Mouse (Mus musculus) embryonic facial prominence, embryonic 15.5 days (tissue): ENCODE results near the gene Tex35. TPM values are rescaled to one million over a fixed set of nuclear protein-coding genes. Genes with fewer than 3 reads are reported as not detected.
A peak's percentile ranks its signal among the peaks of the same experiment; 100 is the strongest.

Experiments used
- ATAC-seq: fragments of 200-750 bp; cut with Nextera tagmentation; 2 replicates; pipeline ENCODE4 v1.8.0; 2017; ENCODE audit warnings: low read depth, moderate TSS enrichment; ENCODE audit not compliant: insufficient number of reproducible peaks, low FRiP score, low TSS enrichment
- H3K27ac ChIP-seq: fragments of 300-500 bp; sonication (generic); replicated peaks from 2 replicates; pipeline ENCODE4 v1.5.1; 2015; ENCODE audit warnings: mild to moderate bottlenecking, inconsistent platforms
- H3K27me3 ChIP-seq: fragments of 300-500 bp; sonication (generic); 2 replicates; pipeline ENCODE4 v1.6.1; 2015; ENCODE audit warnings: inconsistent platforms
- H3K36me3 ChIP-seq: fragments of 300-500 bp; sonication (generic); 2 replicates; pipeline ENCODE4 v1.6.1; 2015; ENCODE audit warnings: mild to moderate bottlenecking, inconsistent platforms
- H3K4me1 ChIP-seq: fragments of 300-500 bp; sonication (generic); 2 replicates; pipeline ENCODE4 v1.6.1; 2015; ENCODE audit warnings: inconsistent platforms
- H3K4me2 ChIP-seq: fragments of 300-500 bp; sonication (generic); replicated peaks from 2 replicates; pipeline ENCODE4 v1.6.1; 2015; ENCODE audit warnings: mild to moderate bottlenecking, inconsistent platforms
- H3K4me3 ChIP-seq: fragments of 300-500 bp; sonication (generic); replicated peaks from 2 replicates; pipeline ENCODE4 v1.5.1; 2015; ENCODE audit warnings: mild to moderate bottlenecking, inconsistent platforms
- H3K9ac ChIP-seq: fragments of 300-500 bp; sonication (generic); 2 replicates; pipeline ENCODE4 v1.6.1; 2015; ENCODE audit warnings: inconsistent platforms
- H3K9me3 ChIP-seq: fragments of 300-500 bp; sonication (generic); replicated peaks from 2 replicates; pipeline ENCODE4 v1.6.1; 2016; ENCODE audit warnings: inconsistent platforms
- whole genome bisulfite sequencing: fragments of 180-500 bp; shearing (Covaris S2); methylation state at CpG from one replicate; pipeline ENCODE4 v1.1.7; 2015; 5-methylcytosine and 5-hydroxymethylcytosine counted together
- polyA plus RNA-seq: library from polyadenylated mRNA; unstranded; fragments of >200 nt; fragmentation: Nextera tagmentation; extraction: Ambion mirVana; gene quantifications from 2 replicates; pipeline ENCODE4 v1.2.1, GENCODE M21; 2015

The Tex35 gene
- not detected in 2 replicates for polyA plus RNA-seq

- H3K27me3 ChIP-seq: no peaks in the 10 kb centered on the region
- 84% methylated on average over 4 of the region's 4 CpGs for WGBS
- no peaks in the 10 kb centered on the region; the same call in 1 of the 2 replicates for H3K4me1 ChIP-seq
- H3K27ac ChIP-seq: no peak within 1 kb of the TSS
- H3K9me3 ChIP-seq: no peaks in the 10 kb centered on the region
- H3K36me3 ChIP-seq: no peaks in the 10 kb centered on the region
- H3K4me3 ChIP-seq: no peak within 1 kb of the TSS
- no peak within 1 kb of the TSS for H3K9ac ChIP-seq
- no peak for ATAC-seq
- no peak within 1 kb of the TSS for H3K4me2 ChIP-seq
Measured at GRCm38 (mm10) chr1:157108580-157108979, at the start of gene Tex35. Tex35 (minus strand) TSS chr1:157108680.

DNA sequence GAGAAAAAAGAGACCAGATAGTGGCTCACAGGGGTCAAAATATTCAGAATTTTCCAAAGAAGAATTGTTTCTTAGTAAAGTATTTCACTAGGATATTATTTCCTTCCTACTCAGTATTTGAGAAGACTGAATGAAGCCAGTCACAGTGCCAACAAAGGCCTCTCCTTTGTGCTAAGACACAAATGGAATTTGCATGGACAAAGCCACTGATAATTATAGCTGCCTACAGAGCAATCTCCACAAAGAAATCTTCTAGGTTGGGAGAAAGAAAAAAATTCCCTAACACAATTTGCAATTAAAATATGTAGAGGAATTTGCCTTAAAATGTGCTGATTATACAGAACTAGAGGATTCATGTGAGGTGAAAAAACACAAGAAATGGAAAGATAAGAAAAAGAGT lies 45.3 kb upstream of the Tex35 start:
- Histone ChIP-seq H3K36me3 (0 out of 2 replicates have a peak, but pooled peaks cover 3% of the 10 kb centered on the region), H3K4me2 (no peak overlapping the region), H3K9ac (no peak overlapping the region), H3K9me3 (no peaks in the 10 kb centered on the region), H3K4me1 (no peaks in the 10 kb centered on the region), H3K27me3 (no peaks in the 10 kb centered on the region), H3K27ac (no peak overlapping the region), H3K4me3 (no peak overlapping the region)
- no peak for ATAC-seq

GRCm38 (mm10) chr1:157150107-157150506 lies 41.6 kb upstream of the Tex35 start:
- WGBS: 93% methylated on average over 1 of the region's 1 CpGs
- Histone ChIP-seq H3K27me3 (no peaks in the 10 kb centered on the region), H3K4me1 (no peaks in the 10 kb centered on the region), H3K9ac (no peak overlapping the region), H3K4me2 (no peak overlapping the region), H3K4me3 (no peak overlapping the region), H3K27ac (no peak overlapping the region), H3K9me3 (no peaks in the 10 kb centered on the region), H3K36me3 (0 out of 2 replicates have a peak, but pooled peaks cover 3% of the 10 kb centered on the region)
- no peak for ATAC-seq

DNA sequence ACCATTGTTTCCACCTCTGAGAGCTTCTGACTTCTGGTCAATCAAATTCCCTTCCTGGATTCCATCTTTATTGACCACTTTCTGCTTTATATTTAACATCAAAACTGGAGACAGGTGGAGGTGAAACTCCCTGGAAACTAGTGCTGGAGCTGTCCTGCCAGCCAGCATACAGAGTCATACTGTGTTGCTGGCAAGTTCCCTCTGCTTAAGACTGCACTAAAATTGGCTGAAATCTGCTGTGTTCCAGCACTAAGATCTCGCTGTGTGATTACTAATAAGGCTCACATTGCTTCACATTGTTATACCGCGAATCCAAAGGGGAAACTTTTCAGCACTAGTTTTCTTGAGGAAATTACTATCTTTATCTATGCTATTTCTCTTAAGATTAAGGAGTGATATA lies 36.1 kb upstream of the Tex35 start:
- no peak overlapping the region for H3K9ac ChIP-seq
- H3K4me3 ChIP-seq: no peak overlapping the region
- H3K27me3 ChIP-seq: no peaks in the 10 kb centered on the region
- WGBS: 88% methylated on average over 3 of the region's 3 CpGs
- no peaks in the 10 kb centered on the region for H3K4me1 ChIP-seq
- H3K27ac ChIP-seq: no peak overlapping the region
- no peaks in the 10 kb centered on the region for H3K9me3 ChIP-seq
- no peak for ATAC-seq
- H3K36me3 ChIP-seq: 0 out of 2 replicates have a peak, but pooled peaks cover 3% of the 10 kb centered on the region
- H3K4me2 ChIP-seq: no peak overlapping the region

DNA sequence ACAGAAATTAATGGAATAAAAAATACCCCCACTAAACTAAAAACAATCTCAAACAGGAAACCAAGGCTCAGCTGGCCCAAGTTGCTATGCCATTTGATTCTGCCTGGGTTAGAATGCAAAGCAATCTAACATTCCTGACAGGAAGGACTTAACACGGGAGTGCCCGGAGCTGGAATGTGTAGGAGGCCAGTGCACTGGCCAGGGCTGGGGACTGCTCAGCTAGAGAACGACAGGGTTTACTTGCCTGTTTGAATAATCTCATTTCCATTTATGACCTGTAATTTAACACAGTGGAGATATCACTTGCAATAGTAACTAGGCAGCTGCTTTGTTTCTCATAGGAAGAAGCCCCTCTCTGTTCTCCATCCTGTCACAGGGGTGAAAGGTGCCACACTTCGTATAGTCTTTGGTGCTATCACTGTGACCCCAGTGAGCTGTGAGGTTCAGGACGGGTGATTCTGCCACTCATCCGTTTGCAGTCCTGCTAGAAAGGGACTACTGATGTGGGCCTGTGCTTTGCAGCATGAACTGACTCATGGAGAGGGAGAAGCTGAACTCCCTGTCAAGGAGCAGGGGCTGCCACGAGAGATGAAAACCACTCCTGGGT lies 34.9 kb upstream of the Tex35 start:
- Histone ChIP-seq H3K9ac (no peak overlapping the region), H3K27ac (no peak overlapping the region), H3K36me3 (0 out of 2 replicates have a peak, but pooled peaks cover 3% of the 10 kb centered on the region), H3K9me3 (no peaks in the 10 kb centered on the region), H3K4me1 (no peaks in the 10 kb centered on the region), H3K4me3 (no peak overlapping the region), H3K27me3 (no peaks in the 10 kb centered on the region), H3K4me2 (no peak overlapping the region)
- WGBS: 49% methylated on average over 7 of the region's 7 CpGs
- no peak for ATAC-seq

GRCm38 (mm10) chr1:157141014-157141413 lies 32.5 kb upstream of the Tex35 start:
- WGBS: 65% methylated on average over 3 of the region's 3 CpGs
- H3K36me3 ChIP-seq: 0 out of 2 replicates have a peak, but pooled peaks cover 3% of the 10 kb centered on the region
- no peak overlapping the region for H3K27ac ChIP-seq
- H3K27me3 ChIP-seq: no peaks in the 10 kb centered on the region
- H3K4me3 ChIP-seq: no peak overlapping the region
- H3K9me3 ChIP-seq: no peaks in the 10 kb centered on the region
- no peak overlapping the region for H3K4me2 ChIP-seq
- no peaks in the 10 kb centered on the region for H3K4me1 ChIP-seq
- no peak overlapping the region for H3K9ac ChIP-seq
- ATAC-seq: no peak

GRCm38 (mm10) chr1:157137854-157138241 lies 29.4 kb upstream of the Tex35 start:
- Histone ChIP-seq H3K36me3 (no peaks in the 10 kb centered on the region), H3K27me3 (no peaks in the 10 kb centered on the region), H3K9ac (no peak overlapping the region), H3K9me3 (no peaks in the 10 kb centered on the region), H3K4me1 (no peaks in the 10 kb centered on the region), H3K27ac (no peak overlapping the region), H3K4me3 (no peak overlapping the region), H3K4me2 (no peak overlapping the region)
- no peak for ATAC-seq
- 58% methylated on average over 1 of the region's 1 CpGs for WGBS

- Histone ChIP-seq H3K9ac (no peak overlapping the region), H3K36me3 (no peaks in the 10 kb centered on the region), H3K27ac (no peak overlapping the region), H3K4me1 (no peaks in the 10 kb centered on the region), H3K4me3 (no peak overlapping the region), H3K27me3 (no peaks in the 10 kb centered on the region), H3K4me2 (no peak overlapping the region), H3K9me3 (no peaks in the 10 kb centered on the region)
- ATAC-seq: peak; percentile 24; the same call in 1 of the 2 replicates
- WGBS: 67% methylated on average over 9 of the region's 9 CpGs
Measured at GRCm38 (mm10) chr1:157137132-157137853, 28.8 kb upstream of the Tex35 start.

- 87% methylated on average over 2 of the region's 2 CpGs for WGBS
- no peaks in the 10 kb centered on the region for H3K27me3 ChIP-seq
- H3K9ac ChIP-seq: no peak overlapping the region
- H3K9me3 ChIP-seq: no peaks in the 10 kb centered on the region
- no peak overlapping the region for H3K4me2 ChIP-seq
- no peak overlapping the region for H3K27ac ChIP-seq
- H3K4me3 ChIP-seq: no peak overlapping the region
- H3K36me3 ChIP-seq: no peaks in the 10 kb centered on the region
- ATAC-seq: no peak
- no peaks in the 10 kb centered on the region for H3K4me1 ChIP-seq
Measured at GRCm38 (mm10) chr1:157128219-157128618, 19.7 kb upstream of the Tex35 start.

GRCm38 (mm10) chr1:157123836-157124235 lies 15.4 kb upstream of the Tex35 start:
- Histone ChIP-seq H3K36me3 (no peaks in the 10 kb centered on the region), H3K4me3 (no peak overlapping the region), H3K27ac (no peak overlapping the region), H3K4me1 (no peaks in the 10 kb centered on the region), H3K27me3 (no peaks in the 10 kb centered on the region), H3K9me3 (no peaks in the 10 kb centered on the region), H3K4me2 (no peak overlapping the region), H3K9ac (no peak overlapping the region)
- WGBS: 81% methylated on average over 3 of the region's 3 CpGs
- ATAC-seq: no peak

GRCm38 (mm10) chr1:157119168-157119567 lies 10.7 kb upstream of the Tex35 start:
- Histone ChIP-seq H3K4me1 (no peaks in the 10 kb centered on the region), H3K27me3 (no peaks in the 10 kb centered on the region), H3K27ac (no peak overlapping the region), H3K9ac (no peak overlapping the region), H3K9me3 (no peaks in the 10 kb centered on the region), H3K4me2 (no peak overlapping the region), H3K4me3 (no peak overlapping the region), H3K36me3 (no peaks in the 10 kb centered on the region)
- no peak for ATAC-seq
- 68% methylated on average over 6 of the region's 6 CpGs for WGBS

GRCm38 (mm10) chr1:157117440-157117839 lies 9.0 kb upstream of the Tex35 start:
- no peaks in the 10 kb centered on the region for H3K36me3 ChIP-seq
- no peak overlapping the region for H3K27ac ChIP-seq
- H3K9ac ChIP-seq: no peak overlapping the region
- H3K27me3 ChIP-seq: no peaks in the 10 kb centered on the region
- no peak overlapping the region for H3K4me3 ChIP-seq
- no peak overlapping the region for H3K4me2 ChIP-seq
- no peaks in the 10 kb centered on the region for H3K4me1 ChIP-seq
- WGBS: 88% methylated on average over 3 of the region's 3 CpGs
- ATAC-seq: no peak
- H3K9me3 ChIP-seq: no peaks in the 10 kb centered on the region
